Mouse (Mus musculus): ENCODE measurements around the gene Pigv. TPM values are rescaled to one million over a fixed set of nuclear protein-coding genes. Genes with fewer than 3 reads are reported as not detected.
A peak's percentile ranks its signal among the peaks of the same experiment; 100 is the strongest.

Gene Pigv
- total RNA-seq, 1 experiment from 2014 or later = 13.9 TPM

- DNase-seq = no peak
These were observed 26.8 kb downstream of the Pigv start for GRCm38 (mm10) chr4:133645680-133646079.

GRCm38 (mm10) chr4:133645195-133645594, 27.3 kb downstream of the Pigv start:
- no peak for DNase-seq

GRCm38 (mm10) chr4:133634043-133634410, 38.4 kb downstream of the Pigv start:
- DNase-seq = no peak

GRCm38 (mm10) chr4:133633332-133634042, 39.0 kb downstream of the Pigv start:
- peak; percentile 94 for DNase-seq

- peak; percentile 25 for DNase-seq
These were observed 39.7 kb downstream of the Pigv start for GRCm38 (mm10) chr4:133632483-133633327.

GRCm38 (mm10) chr4:133631769-133632411, 40.6 kb downstream of the Pigv start:
- no peak for DNase-seq

- peak; percentile 38 for DNase-seq
These were observed 41.2 kb downstream of the Pigv start for GRCm38 (mm10) chr4:133631071-133631768.

- DNase-seq = no peak
These were observed 42.0 kb downstream of the Pigv start for GRCm38 (mm10) chr4:133630326-133630920.

- DNase-seq = no peak
These were observed 43.3 kb downstream of the Pigv start for GRCm38 (mm10) chr4:133629191-133629590.

GRCm38 (mm10) chr4:133628517-133628916, 43.9 kb downstream of the Pigv start:
- no peak for DNase-seq

- no peak for DNase-seq
These were observed 45.4 kb downstream of the Pigv start for GRCm38 (mm10) chr4:133627039-133627438.

GRCm38 (mm10) chr4:133626621-133627020, 45.8 kb downstream of the Pigv start:
- no peak for DNase-seq

- no peak for DNase-seq
These were observed 46.2 kb downstream of the Pigv start for GRCm38 (mm10) chr4:133626221-133626620.

GRCm38 (mm10) chr4:133625621-133626071, 46.8 kb downstream of the Pigv start:
- DNase-seq = peak; percentile 71

GRCm38 (mm10) chr4:133624830-133625229, 47.6 kb downstream of the Pigv start:
- DNase-seq = no peak

GRCm38 (mm10) chr4:133622161-133622695, 50.2 kb downstream of the Pigv start:
- no peak for DNase-seq

- no peak for DNase-seq
These were observed 51.8 kb downstream of the Pigv start for GRCm38 (mm10) chr4:133620668-133621067.

- DNase-seq = no peak
These were observed 52.8 kb downstream of the Pigv start for GRCm38 (mm10) chr4:133619473-133620136.

GRCm38 (mm10) chr4:133617936-133618335, 54.5 kb downstream of the Pigv start:
- DNase-seq = no peak

GRCm38 (mm10) chr4:133615416-133615815, 57.0 kb downstream of the Pigv start:
- no peak for DNase-seq

- DNase-seq = peak; percentile 92
These were observed 58.1 kb downstream of the Pigv start for GRCm38 (mm10) chr4:133614274-133614761.
